Mouse (Mus musculus) CD8-positive naive resting alpha-beta T cell, adult 2 months (primary cell): Measurements from ENCODE around the gene Gpr108.

Experiments
- DNase-seq, 2 experiments: peaks; one replicate each; pipeline ENCODE4 v3.0.0; 2022; ENCODE audit warnings: low read depth in 2 of 2, low spot score in 2 of 2

Gpr108 gene

GRCm38 (mm10) chr17:57273846-57274245, 25.6 kb upstream of the Gpr108 start:
- DNase-seq, result no peak

- DNase-seq, result no peak
These were observed 23.1 kb upstream of the Gpr108 start for GRCm38 (mm10) chr17:57271301-57271700.

GRCm38 (mm10) chr17:57267556-57268126, 19.4 kb upstream of the Gpr108 start:
- DNase-seq, result no peak

- DNase-seq, result no peak
These were observed 17.0 kb upstream of the Gpr108 start for GRCm38 (mm10) chr17:57264972-57265945.

GRCm38 (mm10) chr17:57264164-57264563, 15.9 kb upstream of the Gpr108 start:
- no peak for DNase-seq

- no peak for DNase-seq
These were observed 14.8 kb upstream of the Gpr108 start for GRCm38 (mm10) chr17:57262901-57263550.

GRCm38 (mm10) chr17:57261796-57262195, 13.6 kb upstream of the Gpr108 start:
- no peak for DNase-seq

- DNase-seq, result no peak
These were observed 13.0 kb upstream of the Gpr108 start for GRCm38 (mm10) chr17:57261286-57261685.

GRCm38 (mm10) chr17:57260351-57260750, 12.1 kb upstream of the Gpr108 start:
- no peak for DNase-seq

GRCm38 (mm10) chr17:57259742-57260141, 11.5 kb upstream of the Gpr108 start:
- DNase-seq, result no peak

- DNase-seq, result no peak
These were observed 9.9 kb upstream of the Gpr108 start for GRCm38 (mm10) chr17:57258191-57258590.

GRCm38 (mm10) chr17:57256921-57257485, 8.8 kb upstream of the Gpr108 start:
- no peak for DNase-seq

- DNase-seq, result no peak
These were observed 7.1 kb upstream of the Gpr108 start for GRCm38 (mm10) chr17:57255354-57255753.

- DNase-seq, result no peak
These were observed 5.1 kb upstream of the Gpr108 start for GRCm38 (mm10) chr17:57253306-57253705.

- DNase-seq, result no peak
These were observed 3.2 kb upstream of the Gpr108 start for GRCm38 (mm10) chr17:57251431-57251830.

GRCm38 (mm10) chr17:57250461-57251160, 2.4 kb upstream of the Gpr108 start:
- no peak for DNase-seq

GRCm38 (mm10) chr17:57249186-57250181, 1.2 kb upstream of the Gpr108 start, which contains the start of gene Trip10:
Gene Trip10, plus strand, starts transcription at chr17:57249455.
- peak; percentile 93 to 95 for DNase-seq

GRCm38 (mm10) chr17:57248771-57249170, 525 bp upstream of the Gpr108 start:
- no peak for DNase-seq

GRCm38 (mm10) chr17:57247393-57248200, 649 bp downstream of the Gpr108 start:
- peak; percentile 87 to 88 for DNase-seq
